Mouse (Mus musculus): ENCODE data around the gene Ddx46. TPM values are rescaled to one million over a fixed set of nuclear protein-coding genes. Genes with fewer than 3 reads are reported as not detected.
"Not testable (repeated sequence)": the region's sequence is repeated elsewhere in the genome, so short reads cannot be mapped to it uniquely, and the experiment has no call there.

Ddx46 gene
- polyA plus RNA-seq, 1 experiment = 10.4 TPM

DNA sequence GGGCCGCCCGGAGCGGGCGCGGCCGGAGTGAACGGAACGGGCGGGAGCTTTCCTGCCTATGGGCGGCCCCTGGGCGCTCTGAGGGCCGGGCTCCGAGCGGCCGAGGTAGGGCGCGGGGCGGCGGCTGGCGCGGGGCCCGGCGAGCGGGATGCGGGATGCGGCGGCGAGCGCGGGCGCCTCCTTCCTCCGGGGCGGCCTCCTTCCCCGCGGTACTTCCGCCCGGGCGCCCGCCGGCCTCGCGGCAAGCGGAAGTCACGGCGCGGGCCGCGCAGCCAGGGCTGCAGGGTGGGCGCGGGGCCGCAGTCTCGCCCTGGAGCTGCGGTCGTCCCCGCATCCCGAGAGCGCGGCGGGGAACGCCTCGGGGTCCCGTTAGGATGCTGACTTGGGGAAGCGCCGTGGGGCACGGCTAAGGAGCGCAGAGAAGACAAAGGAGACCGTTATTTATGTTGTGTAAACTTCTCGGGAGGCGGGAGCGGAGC is 58.5 kb downstream of the Ddx46 start:
- Histone ChIP-seq H3K4me3 (ENCODE audit: extremely low read depth, insufficient read depth, insufficient read length) (peak overlapping the region; percentile 99), H3K36me3 (ENCODE audit: control insufficient read depth, insufficient read depth, low read length) (no peaks in the 10 kb centered on the region), H3K27ac (ENCODE audit: insufficient read depth, low read length) (peak overlapping the region; percentile 94), H3K4me1 (ENCODE audit: control insufficient read depth, insufficient read depth, insufficient read length) (peaks cover 7% of the 10 kb centered on the region), H3K27me3 (ENCODE audit: control insufficient read depth, insufficient read depth, low read length) (no peaks in the 10 kb centered on the region)
- under 1% methylated on average over 66 of the region's 70 CpGs for WGBS
- DNase-seq (ENCODE audit: low read depth in 1 of 2, low spot score in 2 of 2) = peak in 1 of 2 experiments; percentile 56
- TF ChIP-seq CTCF (IDR thresholded peaks at IDR 0.05; ENCODE audit: extremely low read depth, insufficient read depth, insufficient read length, insufficient replicate concordance) (no peak), POLR2A (IDR thresholded peaks at IDR 0.05; ENCODE audit: low read depth, low read length) (no peak)

DNA sequence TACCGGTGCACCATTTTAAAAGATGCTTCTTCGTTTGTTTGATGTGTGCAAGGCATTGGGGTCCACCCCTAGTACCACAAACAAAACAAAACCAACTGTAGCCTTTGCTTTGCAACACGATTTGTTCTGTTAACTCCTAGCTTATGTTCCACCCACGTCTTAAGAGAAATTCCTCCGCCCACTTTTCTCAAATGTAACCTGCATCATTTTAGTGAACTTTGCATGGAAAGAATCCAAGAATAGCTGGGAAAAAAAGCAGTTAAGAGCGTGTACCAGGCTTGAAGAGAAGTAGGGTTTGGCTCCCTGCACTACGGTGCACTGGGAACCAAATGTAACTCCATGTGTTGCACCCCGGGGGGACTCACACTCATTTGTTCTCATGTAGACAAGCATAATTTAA is 59.3 kb downstream of the Ddx46 start:
- Histone ChIP-seq H3K27me3 (ENCODE audit: control insufficient read depth, insufficient read depth, low read length) (no peaks in the 10 kb centered on the region), H3K27ac (ENCODE audit: insufficient read depth, low read length) (no peak overlapping the region), H3K36me3 (ENCODE audit: control insufficient read depth, insufficient read depth, low read length) (peaks cover 1% of the 10 kb centered on the region), H3K4me1 (ENCODE audit: control insufficient read depth, insufficient read depth, insufficient read length) (peaks cover 7% of the 10 kb centered on the region), H3K4me3 (ENCODE audit: extremely low read depth, insufficient read depth, insufficient read length) (peak overlapping the region; percentile 31)
- TF ChIP-seq CTCF (IDR thresholded peaks at IDR 0.05; ENCODE audit: extremely low read depth, insufficient read depth, insufficient read length, insufficient replicate concordance) (no peak), POLR2A (IDR thresholded peaks at IDR 0.05; ENCODE audit: low read depth, low read length) (no peak)
- WGBS = 4% methylated on average over 8 of the region's 8 CpGs
- no peak for DNase-seq (ENCODE audit: low read depth in 1 of 2, low spot score in 2 of 2)

DNA sequence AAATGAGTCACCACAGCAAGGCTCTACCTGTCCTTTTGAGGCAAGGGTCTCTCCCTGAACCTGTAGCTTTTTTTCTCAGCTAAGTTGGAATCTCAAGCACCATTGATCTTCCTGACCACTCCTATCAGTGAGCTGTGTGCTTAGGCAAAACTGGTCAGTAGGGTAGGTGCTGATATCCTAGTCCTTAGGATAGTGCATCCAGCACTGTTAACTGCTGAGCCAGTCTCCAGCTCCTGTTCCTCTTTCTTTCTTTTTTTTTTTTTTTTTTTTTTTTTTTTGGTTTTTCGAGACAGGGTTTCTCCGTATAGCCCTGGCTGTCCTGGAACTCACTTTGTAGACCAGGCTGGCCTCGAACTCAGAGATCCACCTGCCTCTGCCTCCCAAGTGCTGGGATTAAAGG is 61.2 kb downstream of the Ddx46 start:
- 42% methylated on average over 1 of the region's 3 CpGs for WGBS

DNA sequence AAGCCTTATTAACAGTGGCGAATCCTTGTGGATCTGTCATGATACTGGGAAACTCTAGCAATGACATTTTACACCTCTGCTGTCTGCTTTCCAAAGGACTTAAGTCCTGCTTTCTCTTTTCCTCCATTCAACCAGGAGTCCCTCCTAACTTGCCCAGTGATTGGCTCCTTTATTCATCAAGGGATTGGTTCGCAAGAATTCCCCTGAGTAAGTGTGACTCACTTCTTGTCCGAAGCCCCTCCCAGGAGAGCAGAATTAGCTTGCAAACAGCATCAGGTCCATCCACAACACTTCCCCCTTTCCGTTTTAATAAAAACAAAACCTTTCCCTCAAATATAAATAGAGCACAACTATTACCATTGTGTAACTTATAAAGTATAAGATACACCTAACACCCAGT is 69.5 kb downstream of the Ddx46 start:
- WGBS = 84% methylated on average over 4 of the region's 4 CpGs
- DNase-seq (ENCODE audit: low read depth in 1 of 2, low spot score in 2 of 2) = no peak
- TF ChIP-seq POLR2A (IDR thresholded peaks at IDR 0.05; ENCODE audit: low read depth, low read length) = no peak
- TF ChIP-seq CTCF (IDR thresholded peaks at IDR 0.05; ENCODE audit: extremely low read depth, insufficient read depth, insufficient read length, insufficient replicate concordance) = no peak
- no peaks in the 10 kb centered on the region for H3K27me3 ChIP-seq (ENCODE audit: control insufficient read depth, insufficient read depth, low read length)
- no peak overlapping the region for H3K27ac ChIP-seq (ENCODE audit: insufficient read depth, low read length)
- H3K4me1 ChIP-seq (ENCODE audit: control insufficient read depth, insufficient read depth, insufficient read length) = no peaks in the 10 kb centered on the region
- H3K4me3 ChIP-seq (ENCODE audit: extremely low read depth, insufficient read depth, insufficient read length) = no peak overlapping the region
- H3K36me3 ChIP-seq (ENCODE audit: control insufficient read depth, insufficient read depth, low read length) = peaks cover 15% of the 10 kb centered on the region

More for the DNA sequence above, 61.2 kb downstream of the Ddx46 start:
- H3K4me1 ChIP-seq (ENCODE audit: control insufficient read depth, insufficient read depth, insufficient read length); H3K27me3 ChIP-seq (ENCODE audit: control insufficient read depth, insufficient read depth, low read length); H3K27ac ChIP-seq (ENCODE audit: insufficient read depth, low read length); H3K4me3 ChIP-seq (ENCODE audit: extremely low read depth, insufficient read depth, insufficient read length); DNase-seq (ENCODE audit: low read depth in 1 of 2, low spot score in 2 of 2): not testable (repeated sequence)
- H3K36me3 ChIP-seq (ENCODE audit: control insufficient read depth, insufficient read depth, low read length) = peaks cover 10% of the 10 kb centered on the region

DNA sequence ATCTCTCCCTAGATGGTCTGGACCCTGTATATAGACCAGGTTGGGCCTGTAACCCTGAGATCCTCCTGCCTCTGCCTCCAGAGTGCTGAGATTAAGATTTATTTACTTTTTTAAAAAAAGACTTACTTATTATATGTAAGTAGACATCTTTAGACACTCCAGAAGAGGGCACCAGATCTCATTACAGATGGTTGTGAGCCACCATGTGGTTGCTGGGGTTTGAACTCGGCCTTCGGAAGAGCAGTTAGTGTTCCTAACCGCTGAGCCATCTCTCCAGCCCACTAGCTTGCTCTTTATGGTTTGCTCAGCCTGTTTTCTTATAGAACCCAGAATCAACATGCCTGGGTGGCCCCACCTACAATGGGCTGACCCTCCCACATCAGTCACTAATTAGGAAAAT is 78.0 kb downstream of the Ddx46 start:
- Histone ChIP-seq H3K36me3 (ENCODE audit: control insufficient read depth, insufficient read depth, low read length) (peaks cover under 1% of the 10 kb centered on the region; the same call in 1 of the 2 replicates), H3K27ac (ENCODE audit: insufficient read depth, low read length) (no peak overlapping the region), H3K4me3 (ENCODE audit: extremely low read depth, insufficient read depth, insufficient read length) (no peak overlapping the region), H3K4me1 (ENCODE audit: control insufficient read depth, insufficient read depth, insufficient read length) (no peaks in the 10 kb centered on the region), H3K27me3 (ENCODE audit: control insufficient read depth, insufficient read depth, low read length) (no peaks in the 10 kb centered on the region)
- 75% methylated on average over 3 of the region's 3 CpGs for WGBS
- no peak for DNase-seq (ENCODE audit: low read depth in 1 of 2, low spot score in 2 of 2)
- no peak for TF ChIP-seq POLR2A (IDR thresholded peaks at IDR 0.05; ENCODE audit: low read depth, low read length)
- no peak for TF ChIP-seq CTCF (IDR thresholded peaks at IDR 0.05; ENCODE audit: extremely low read depth, insufficient read depth, insufficient read length, insufficient replicate concordance)

DNA sequence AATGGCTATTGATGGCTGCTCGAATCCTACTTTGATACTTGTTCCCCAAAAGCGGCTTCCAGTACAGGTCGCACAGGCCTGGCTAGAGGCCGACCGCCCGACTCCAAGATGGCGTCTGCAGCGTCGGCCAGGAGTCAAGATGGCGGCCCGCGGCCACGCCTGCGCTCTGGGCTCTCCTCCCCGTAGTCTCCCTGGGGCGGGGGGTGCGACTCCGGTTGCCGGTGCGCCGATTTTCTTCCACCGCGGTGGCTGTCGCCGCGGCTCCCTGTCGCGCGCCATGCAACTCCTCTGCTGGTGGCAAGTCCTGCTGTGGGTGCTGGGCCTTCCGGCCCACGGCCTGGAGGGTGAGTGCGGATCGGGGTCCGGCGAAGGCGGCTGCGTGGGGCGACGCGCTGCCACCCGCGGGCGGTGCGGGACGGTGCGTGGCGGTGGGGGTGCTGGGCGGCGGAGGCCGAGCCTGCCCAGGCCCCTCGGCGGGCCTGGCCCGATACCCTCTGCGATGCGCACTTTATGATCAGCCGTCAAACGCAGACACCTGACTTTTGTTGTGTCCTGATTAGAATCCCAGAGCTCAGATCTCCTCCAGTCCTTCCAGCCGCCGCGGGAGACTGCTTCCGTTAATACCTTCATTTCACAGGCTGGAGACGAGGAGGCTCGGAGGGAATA is 79.8 kb downstream of the Ddx46 start, which contains the start of gene Txndc15:
Gene Txndc15 (plus strand): TSS at position 150 of the 666 bp plus-strand sequence.
- under 1% methylated on average over 63 of the region's 63 CpGs for WGBS
- Histone ChIP-seq H3K36me3 (ENCODE audit: control insufficient read depth, insufficient read depth, low read length) (peaks cover 4% of the 10 kb centered on the region), H3K4me1 (ENCODE audit: control insufficient read depth, insufficient read depth, insufficient read length) (no peaks in the 10 kb centered on the region), H3K27ac (ENCODE audit: insufficient read depth, low read length) (peak within 1 kb of the TSS; percentile 71), H3K27me3 (ENCODE audit: control insufficient read depth, insufficient read depth, low read length) (no peaks in the 10 kb centered on the region), H3K4me3 (ENCODE audit: extremely low read depth, insufficient read depth, insufficient read length) (peak within 1 kb of the TSS; percentile 86)
- peak; percentile 50 to 81 for DNase-seq (ENCODE audit: low read depth in 1 of 2, low spot score in 2 of 2)
- peak; percentile 48 for TF ChIP-seq POLR2A (IDR thresholded peaks at IDR 0.05; ENCODE audit: low read depth, low read length)
- TF ChIP-seq CTCF (IDR thresholded peaks at IDR 0.05; ENCODE audit: extremely low read depth, insufficient read depth, insufficient read length, insufficient replicate concordance) = no peak

DNA sequence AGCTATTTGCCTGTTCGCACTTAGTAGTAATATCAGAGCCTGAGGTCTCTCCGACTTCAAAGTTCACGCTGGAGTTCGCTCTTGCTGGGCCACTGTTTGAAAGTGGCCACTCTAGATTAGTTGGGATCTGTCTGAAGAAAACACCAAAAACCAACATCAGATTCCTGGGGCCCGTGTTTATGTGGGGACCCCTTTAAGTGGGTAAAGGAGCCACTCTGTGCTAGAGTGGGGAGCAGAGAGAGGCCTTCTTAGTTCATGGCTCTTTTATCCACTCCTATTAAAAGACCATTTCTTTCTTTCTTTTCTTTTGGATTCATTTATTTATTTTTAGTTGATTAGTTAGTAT is 80.3 kb downstream of the Ddx46 start:
- H3K27me3 ChIP-seq (ENCODE audit: control insufficient read depth, insufficient read depth, low read length) = no peaks in the 10 kb centered on the region
- peak overlapping the region; percentile 71 for H3K27ac ChIP-seq (ENCODE audit: insufficient read depth, low read length)
- 18% methylated on average over 5 of the region's 5 CpGs for WGBS
- DNase-seq (ENCODE audit: low read depth in 1 of 2, low spot score in 2 of 2) = no peak
- no peak for TF ChIP-seq POLR2A (IDR thresholded peaks at IDR 0.05; ENCODE audit: low read depth, low read length)
- no peak for TF ChIP-seq CTCF (IDR thresholded peaks at IDR 0.05; ENCODE audit: extremely low read depth, insufficient read depth, insufficient read length, insufficient replicate concordance)
- peak overlapping the region; percentile 86 for H3K4me3 ChIP-seq (ENCODE audit: extremely low read depth, insufficient read depth, insufficient read length)
- H3K4me1 ChIP-seq (ENCODE audit: control insufficient read depth, insufficient read depth, insufficient read length) = no peaks in the 10 kb centered on the region
- H3K36me3 ChIP-seq (ENCODE audit: control insufficient read depth, insufficient read depth, low read length) = peaks cover 6% of the 10 kb centered on the region
